Mouse (Mus musculus) cortical plate, adult 2 months (tissue): ENCODE data around the gene Slc23a2.

Source experiments
- CTCF ChIP-seq: fragments of 200-500 bp; IDR thresholded peaks from 2 replicates; pipeline ENCODE4 v1.5.1; 2011; ENCODE audit warnings: mild to moderate bottlenecking, control low read depth, low read length; ENCODE audit not compliant: insufficient read depth; ENCODE audit errors: extremely low read depth
- POLR2A ChIP-seq: fragments of 200-500 bp; IDR thresholded peaks from 2 replicates; pipeline ENCODE4 v1.6.1; 2011; ENCODE audit warnings: mild to moderate bottlenecking, low read length, control low read depth; ENCODE audit not compliant: insufficient read depth; ENCODE audit errors: extremely low read depth

- TF ChIP-seq CTCF (no peak), POLR2A (no peak)
Measured at GRCm38 (mm10) chr2:132021616-132022015, 123.3 kb downstream of the Slc23a2 start.
